Mouse (Mus musculus) lung, adult 2 months (tissue): ENCODE measurements around the gene Cdkn2aipnl. TPM values are rescaled to one million over a fixed set of nuclear protein-coding genes. Genes with fewer than 3 reads are reported as not detected.

ENCODE experiments used
- DNase-seq: peaks from one replicate; pipeline ENCODE4 v3.0.0; 2022
- H3K4me1 ChIP-seq: fragments of 200-500 bp; 2 replicates; pipeline ENCODE4 v1.6.1; 2011; ENCODE audit warnings: low read length; ENCODE audit not compliant: control insufficient read depth, insufficient read depth
- H3K4me3 ChIP-seq: fragments of 200-500 bp; replicated peaks from 2 replicates; pipeline ENCODE3; 2011; ENCODE audit warnings: low read depth, mild to moderate bottlenecking, control low read depth, low read length; ENCODE audit errors: extremely low read depth
- CTCF ChIP-seq: fragments of 200-500 bp; IDR thresholded peaks from 2 replicates; pipeline ENCODE4 v1.5.1; 2011; ENCODE audit warnings: mild to moderate bottlenecking, low read length, control low read depth; ENCODE audit not compliant: insufficient read depth
- POLR2A ChIP-seq: fragments of 200-500 bp; IDR thresholded peaks from 2 replicates; pipeline ENCODE4 v1.6.1; 2011; ENCODE audit warnings: low read depth, mild to moderate bottlenecking, control low read depth, low read length, borderline replicate concordance; ENCODE audit errors: extremely low read depth
- WGBS: fragments of 180-500 bp; shearing (Covaris S2); methylation state at CpG from one replicate; pipeline ENCODE4 v1.1.7; 2018; 5-methylcytosine and 5-hydroxymethylcytosine counted together
- polyA plus RNA-seq: library from polyadenylated mRNA; depleted of rRNA; stranded (reverse); fragments of >200 nt; gene quantifications from 2 replicates; pipeline ENCODE4 v1.2.3, GENCODE M21; 2012; rRNA removed

The Cdkn2aipnl gene
- polyA plus RNA-seq, 1 experiment, result 19.7 TPM

GRCm38 (mm10) chr11:52001861-52002260, 34.4 kb downstream of the Cdkn2aipnl start:
- WGBS, result 94% methylated on average over 8 of the region's 8 CpGs
- no peak for DNase-seq
- TF ChIP-seq CTCF, result no peak
- no peak for TF ChIP-seq POLR2A
- Histone ChIP-seq H3K4me1 (peaks cover 6% of the 10 kb centered on the region; the same call in 1 of the 2 replicates), H3K4me3 (no peak overlapping the region)

GRCm38 (mm10) chr11:52002842-52003504, 35.5 kb downstream of the Cdkn2aipnl start:
- H3K4me3 ChIP-seq, result no peak overlapping the region
- TF ChIP-seq POLR2A (no peak), CTCF (no peak)
- WGBS, result 65% methylated on average over 13 of the region's 13 CpGs
- H3K4me1 ChIP-seq, result peaks cover 6% of the 10 kb centered on the region; the same call in 1 of the 2 replicates
- no peak for DNase-seq

GRCm38 (mm10) chr11:52003505-52003771, 36.0 kb downstream of the Cdkn2aipnl start:
- peak overlapping the region; percentile 92 for H3K4me3 ChIP-seq
- no peak for DNase-seq
- H3K4me1 ChIP-seq, result peaks cover 6% of the 10 kb centered on the region; the same call in 1 of the 2 replicates
- 5% methylated on average over 4 of the region's 4 CpGs for WGBS
- TF ChIP-seq CTCF (no peak), POLR2A (no peak)

- H3K4me3 ChIP-seq, result peak within 1 kb of the TSS; percentile 92
- TF ChIP-seq CTCF (no peak), POLR2A (peak; percentile 40; the same call in 1 of the 2 replicates)
- peak; percentile 92 for DNase-seq
- peaks cover 5% of the 10 kb centered on the region; the same call in 1 of the 2 replicates for H3K4me1 ChIP-seq
- under 1% methylated on average over 51 of the region's 51 CpGs for WGBS
These were observed 36.5 kb downstream of the Cdkn2aipnl start, which contains the start of gene Cdkl3 for GRCm38 (mm10) chr11:52003772-52004528. TSS of gene Cdkl3 (plus strand) at chr11:52004221.

GRCm38 (mm10) chr11:52005586-52005985, 38.1 kb downstream of the Cdkn2aipnl start:
- TF ChIP-seq CTCF (no peak), POLR2A (no peak)
- no peak for DNase-seq
- H3K4me3 ChIP-seq, result no peak overlapping the region
- H3K4me1 ChIP-seq, result peaks cover 4% of the 10 kb centered on the region; the same call in 1 of the 2 replicates
- 47% methylated on average over 2 of the region's 2 CpGs for whole genome bisulfite sequencing

- 76% methylated on average over 11 of the region's 11 CpGs for WGBS
- no peak for TF ChIP-seq CTCF
- Histone ChIP-seq H3K4me3 (no peak overlapping the region), H3K4me1 (no peaks in the 10 kb centered on the region)
- no peak for DNase-seq
These were observed 43.5 kb downstream of the Cdkn2aipnl start for GRCm38 (mm10) chr11:52011011-52011410.

- TF ChIP-seq POLR2A, result no peak
- TF ChIP-seq CTCF, result no peak
- Histone ChIP-seq H3K4me1 (no peaks in the 10 kb centered on the region), H3K4me3 (no peak overlapping the region)
- WGBS, result 63% methylated on average over 5 of the region's 5 CpGs
- no peak for DNase-seq
These were observed 44.1 kb downstream of the Cdkn2aipnl start for GRCm38 (mm10) chr11:52011541-52011940.

- H3K4me1 ChIP-seq, result no peaks in the 10 kb centered on the region
- no peak overlapping the region for H3K4me3 ChIP-seq
- no peak for DNase-seq
- TF ChIP-seq CTCF (no peak), POLR2A (no peak)
- WGBS, result 73% methylated on average over 9 of the region's 9 CpGs
These were observed 50.8 kb downstream of the Cdkn2aipnl start for GRCm38 (mm10) chr11:52018217-52018616.

Other genes starting within 250 kb of the Cdkn2aipnl start
- gene Sec24a, start 204.0 kb upstream of the Cdkn2aipnl start, polyA plus RNA-seq, result 11.9 and 12.9 TPM in 2 replicates
- 13.1 and 24.9 TPM in 2 replicates for gene Sar1b, start 204.0 kb upstream of the Cdkn2aipnl start, polyA plus RNA-seq
- 23.6 and 33.3 TPM in 2 replicates for gene Jade2, start 110.0 kb upstream of the Cdkn2aipnl start, polyA plus RNA-seq
- gene Ube2b, start 33.1 kb downstream of the Cdkn2aipnl start, polyA plus RNA-seq, result 39.2 and 48.8 TPM in 2 replicates
- 1.4 and 2.4 TPM in 2 replicates for gene Cdkl3, start 36.6 kb downstream of the Cdkn2aipnl start, polyA plus RNA-seq
- 18.3 and 32.4 TPM in 2 replicates for gene Ppp2ca, start 131.0 kb downstream of the Cdkn2aipnl start, polyA plus RNA-seq
- not detected in 2 replicates for gene Olfr1373, start 177.9 kb downstream of the Cdkn2aipnl start, polyA plus RNA-seq
- gene Olfr1371, start 246.3 kb downstream of the Cdkn2aipnl start, polyA plus RNA-seq, result not detected in 2 replicates